Mouse (Mus musculus) 3134 (cell line): ENCODE measurements around the gene Olfr315.
"Not testable (repeated sequence)": the region's sequence is repeated elsewhere in the genome, so short reads cannot be mapped to it uniquely, and the experiment has no call there.

Experiments
- DNase-seq: peaks from one replicate; pipeline ENCODE4 v3.0.0-alpha.2; 2011; ENCODE audit warnings: low spot score; ENCODE audit not compliant: insufficient read length; ENCODE audit errors: extremely low read depth

The Olfr315 gene

GRCm38 (mm10) chr11:58772888-58773287, at the start of gene Olfr315:
Gene Olfr315, plus strand, starts transcription at chr11:58773188.
- DNase-seq = no peak

- DNase-seq = no peak
Measured at GRCm38 (mm10) chr11:58723914-58724313, 49.1 kb upstream of the Olfr315 start, which contains the start of gene Olfr318. Gene Olfr318, minus strand, starts transcription at chr11:58724014.

- not testable (repeated sequence) for DNase-seq
Measured at GRCm38 (mm10) chr11:58727896-58728650, 44.9 kb upstream of the Olfr315 start.

GRCm38 (mm10) chr11:58733372-58733771, 39.6 kb upstream of the Olfr315 start:
- no peak for DNase-seq

GRCm38 (mm10) chr11:58738792-58739262, 34.2 kb upstream of the Olfr315 start, which contains the start of gene Olfr317:
Gene Olfr317, minus strand, starts transcription at chr11:58739212.
- DNase-seq = no peak

- not testable (repeated sequence) for DNase-seq
Measured at GRCm38 (mm10) chr11:58751096-58751495, 21.9 kb upstream of the Olfr315 start.

GRCm38 (mm10) chr11:58752434-58752833, 20.6 kb upstream of the Olfr315 start, which contains the start of gene Olfr316:
Gene Olfr316, plus strand, starts transcription at chr11:58752734.
- no peak for DNase-seq

- DNase-seq = no peak
Measured at GRCm38 (mm10) chr11:58782480-58783089, 9.6 kb downstream of the Olfr315 start, which contains the start of gene Olfr314. Gene Olfr314, plus strand, starts transcription at chr11:58782952.

- no peak for DNase-seq
Measured at GRCm38 (mm10) chr11:58784182-58784581, 11.2 kb downstream of the Olfr315 start.

GRCm38 (mm10) chr11:58787651-58788050, 14.7 kb downstream of the Olfr315 start:
- DNase-seq = no peak

GRCm38 (mm10) chr11:58788346-58788745, 15.4 kb downstream of the Olfr315 start:
- no peak for DNase-seq

GRCm38 (mm10) chr11:58789532-58789931, 16.5 kb downstream of the Olfr315 start:
- no peak for DNase-seq

GRCm38 (mm10) chr11:58790053-58790452, 17.1 kb downstream of the Olfr315 start:
- no peak for DNase-seq

GRCm38 (mm10) chr11:58790646-58791045, 17.7 kb downstream of the Olfr315 start:
- peak; percentile 48 for DNase-seq

- no peak for DNase-seq
Measured at GRCm38 (mm10) chr11:58795856-58796255, 22.9 kb downstream of the Olfr315 start.

GRCm38 (mm10) chr11:58796850-58797249, 23.9 kb downstream of the Olfr315 start:
- no peak for DNase-seq

GRCm38 (mm10) chr11:58799747-58800146, 26.8 kb downstream of the Olfr315 start:
- no peak for DNase-seq

GRCm38 (mm10) chr11:58801558-58802228, 28.7 kb downstream of the Olfr315 start, which contains the start of gene Fam183b:
Gene Fam183b, minus strand, starts transcription at chr11:58801960.
- no peak for DNase-seq

- DNase-seq = no peak
Measured at GRCm38 (mm10) chr11:58803871-58804270, 30.9 kb downstream of the Olfr315 start.

GRCm38 (mm10) chr11:58804393-58804792, 31.4 kb downstream of the Olfr315 start:
- no peak for DNase-seq

- no peak for DNase-seq
Measured at GRCm38 (mm10) chr11:58812001-58812400, 39.0 kb downstream of the Olfr315 start.
